Mouse (Mus musculus) erythroid progenitor cell, adult 5-6 weeks (primary cell): ENCODE data around the gene Zc3h12c. TPM values are rescaled to one million over a fixed set of nuclear protein-coding genes. Genes with fewer than 3 reads are reported as not detected.
"Not testable (repeated sequence)": the region's sequence is repeated elsewhere in the genome, so short reads cannot be mapped to it uniquely, and the experiment has no call there.

ENCODE experiments used
- ATAC-seq: replicated peaks from 2 replicates; pipeline ENCODE4 v1.8.0; 2016; ENCODE audit warnings: moderate number of reproducible peaks, mild to moderate bottlenecking, moderate TSS enrichment, inconsistent platforms; ENCODE audit not compliant: poor library complexity, low FRiP score, severe bottlenecking
- total RNA-seq, 2 experiments: library from RNA; stranded (forward) in 1 of 2; stranded (reverse) in 1 of 2; fragments of 150-400 nt in 1 of 2; fragments of 186-747, 209-891 nt in 1 of 2; gene quantifications; 2 replicates each; pipeline versions ENCODE4 v1.2.3 to v1.2.4; 2015 to 2017; ENCODE audit warnings: low replicate concordance in 2 of 2

Zc3h12c gene
- total RNA-seq, 2 experiments from 2014 or later, result 0.84 TPM; not detected in 1

DNA sequence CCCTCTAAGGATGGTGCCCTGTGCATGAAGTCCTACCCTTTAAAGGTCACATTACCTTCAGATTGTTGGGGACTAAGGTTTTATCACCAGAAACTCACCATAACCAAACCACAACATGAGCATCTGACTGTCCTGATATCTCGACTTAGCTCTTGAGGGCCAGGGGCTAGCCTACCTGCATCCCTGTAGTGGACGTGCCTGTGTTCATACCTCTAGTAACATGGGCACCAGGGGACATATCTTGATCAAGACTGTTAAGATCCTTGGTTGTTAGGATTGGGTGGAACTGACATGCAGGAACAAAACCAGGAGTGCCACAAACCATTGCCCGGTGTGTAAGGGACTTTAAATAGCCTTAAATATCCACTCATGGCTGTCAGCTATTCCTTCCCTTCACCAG lies 61.2 kb downstream of the Zc3h12c start:
- no peak for ATAC-seq

DNA sequence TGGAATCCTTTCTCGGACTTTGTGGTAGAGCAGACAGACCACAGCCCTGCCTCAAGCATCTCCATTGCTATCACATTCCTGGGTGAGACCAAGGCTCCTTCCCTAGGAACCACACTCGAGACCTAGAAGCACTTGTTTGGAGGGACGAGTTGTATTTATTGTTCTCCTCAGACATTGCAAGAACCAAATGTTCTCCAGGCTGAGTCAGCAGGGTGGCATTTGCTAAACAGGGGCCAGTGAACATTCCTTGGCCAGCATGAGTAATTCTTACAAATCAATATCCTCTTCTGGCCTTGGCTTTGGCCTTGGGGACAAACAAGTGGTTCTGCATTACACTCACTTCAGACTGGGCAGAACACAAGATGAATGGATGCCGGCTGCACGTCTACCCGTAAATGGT lies 62.9 kb downstream of the Zc3h12c start:
- ATAC-seq, result no peak

DNA sequence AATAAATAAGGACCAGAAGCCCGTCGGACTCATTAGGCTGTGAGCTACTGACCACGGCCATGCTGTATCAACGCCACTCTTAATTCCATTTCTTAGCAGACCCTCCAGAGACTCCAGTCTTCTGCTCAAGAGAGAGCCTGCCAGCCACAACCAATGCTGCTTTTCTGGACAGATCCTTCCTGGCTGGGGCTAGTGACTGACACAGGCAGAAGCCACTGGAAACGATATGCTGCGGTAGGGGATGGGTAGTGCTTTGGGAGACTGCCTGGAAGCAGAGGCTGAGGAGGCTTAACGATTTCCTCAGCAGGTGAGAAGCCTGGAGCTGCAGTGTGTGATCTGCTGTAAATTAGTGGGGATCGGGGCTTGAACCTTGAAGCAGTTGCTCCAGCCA lies 64.2 kb downstream of the Zc3h12c start:
- ATAC-seq, result no peak

DNA sequence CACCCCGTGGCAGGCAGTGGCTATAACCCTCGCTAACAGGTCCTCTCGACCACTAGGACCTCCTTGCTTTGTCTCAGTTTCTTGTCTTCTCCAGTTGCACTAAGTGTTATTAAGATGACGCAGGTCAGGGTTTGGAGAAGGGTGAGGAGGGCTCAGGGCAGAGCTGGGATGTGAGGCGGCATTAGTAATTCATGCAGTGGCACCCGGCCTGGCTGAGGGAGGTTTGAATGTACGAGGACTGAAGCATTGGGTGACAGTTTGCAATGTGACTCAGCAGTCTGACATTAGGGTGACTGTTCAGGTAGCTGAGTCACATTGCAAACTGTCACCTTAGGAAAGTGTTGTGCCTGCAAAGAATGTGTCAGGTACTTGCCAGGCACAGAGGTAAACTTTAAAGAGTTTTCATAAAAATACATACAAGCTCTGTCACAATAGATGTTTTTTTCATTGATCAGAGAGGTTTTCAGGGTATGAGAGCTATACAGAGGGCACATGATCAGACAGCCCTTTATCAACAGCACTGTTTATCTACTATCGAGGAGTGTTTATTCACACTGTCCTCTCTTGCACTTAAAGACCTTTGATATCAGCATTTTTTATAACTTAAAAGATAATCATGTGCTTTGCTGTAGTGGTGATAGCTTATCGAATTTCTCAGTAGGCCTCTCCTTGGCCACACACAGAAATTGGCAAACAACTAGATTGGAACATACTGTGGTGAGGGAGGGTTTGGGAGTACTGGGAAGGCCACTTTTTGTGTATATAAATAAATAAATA lies 64.7 kb downstream of the Zc3h12c start:
- ATAC-seq, result peak; percentile 40; the same call in 1 of the 2 replicates

DNA sequence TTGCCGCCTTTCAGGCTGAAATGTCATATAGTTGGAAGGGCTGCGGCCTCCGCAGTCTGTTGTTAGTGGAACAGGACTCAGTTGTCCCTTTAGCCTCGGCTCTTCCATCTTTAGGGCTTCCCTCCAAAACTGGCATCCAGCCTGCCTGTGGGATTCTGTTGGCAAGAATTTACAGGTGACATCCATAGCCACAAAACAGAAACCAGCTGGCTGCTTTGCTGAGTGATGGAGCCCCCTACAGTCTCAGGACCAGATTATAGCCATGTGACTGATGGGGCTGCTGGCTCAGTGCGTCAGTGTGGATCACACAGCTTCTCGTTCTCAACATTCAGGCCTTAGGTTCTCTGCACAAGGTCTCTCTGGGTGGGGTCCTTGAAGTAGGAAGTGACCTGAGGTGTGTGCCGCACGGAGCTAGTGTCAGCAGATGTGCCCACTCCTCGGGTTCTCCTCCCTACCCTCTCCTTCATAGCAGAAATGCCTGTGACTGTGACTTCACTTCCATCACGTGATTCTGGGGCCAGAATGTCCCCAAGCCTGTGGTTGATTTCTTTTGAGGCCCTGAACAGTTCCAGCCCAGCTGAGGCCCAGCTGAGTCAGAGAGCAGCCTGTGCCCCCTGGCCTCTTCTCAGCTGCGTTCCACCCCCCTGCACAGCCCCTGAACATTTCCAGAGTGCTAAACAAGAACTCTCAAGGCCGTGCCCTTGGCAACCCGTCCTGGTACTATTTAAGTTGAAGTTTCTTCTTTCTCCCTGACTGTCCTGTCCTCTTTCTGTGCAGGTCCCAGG lies 66.1 kb downstream of the Zc3h12c start:
- ATAC-seq, result no peak

DNA sequence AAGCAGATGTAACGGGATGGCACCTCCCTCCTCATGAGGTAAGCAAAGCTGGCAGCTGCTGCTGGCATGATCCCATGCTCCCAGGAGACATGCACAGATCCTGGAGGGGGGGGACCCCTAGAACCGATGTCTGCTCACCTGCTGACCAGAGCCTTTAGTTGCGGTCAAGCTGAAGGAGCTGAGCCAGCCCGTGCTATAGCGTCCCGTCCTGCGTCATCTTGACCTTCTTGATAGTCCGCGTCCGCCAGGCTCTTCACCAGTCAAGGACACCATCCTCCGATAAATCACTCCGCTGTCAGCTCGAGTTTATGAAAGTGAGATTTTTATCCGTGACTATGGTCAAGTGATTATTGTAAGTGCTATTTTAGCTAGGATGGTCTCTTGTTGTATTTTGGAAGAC lies 67.9 kb downstream of the Zc3h12c start:
- ATAC-seq, result no peak

DNA sequence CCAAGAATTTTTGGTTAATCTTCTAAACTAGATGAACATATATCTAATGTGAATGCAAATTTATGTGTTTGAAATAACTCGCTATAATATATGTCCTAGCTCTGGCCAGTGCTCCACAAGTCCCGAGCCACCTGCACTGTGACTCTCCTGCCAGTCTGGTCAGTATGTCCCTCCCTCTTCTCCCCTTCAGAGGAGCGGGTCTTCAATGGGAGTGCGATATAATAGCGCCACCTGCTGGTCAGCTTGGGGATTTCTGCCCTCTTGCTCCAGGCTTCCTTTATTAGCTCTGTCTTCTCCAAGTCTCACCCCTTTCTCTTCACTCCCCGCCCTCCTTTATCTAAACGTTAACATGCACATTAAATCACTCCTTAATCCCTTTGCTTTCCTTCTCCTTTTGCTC lies 69.8 kb downstream of the Zc3h12c start:
- peak; percentile 61; the same call in 1 of the 2 replicates for ATAC-seq

DNA sequence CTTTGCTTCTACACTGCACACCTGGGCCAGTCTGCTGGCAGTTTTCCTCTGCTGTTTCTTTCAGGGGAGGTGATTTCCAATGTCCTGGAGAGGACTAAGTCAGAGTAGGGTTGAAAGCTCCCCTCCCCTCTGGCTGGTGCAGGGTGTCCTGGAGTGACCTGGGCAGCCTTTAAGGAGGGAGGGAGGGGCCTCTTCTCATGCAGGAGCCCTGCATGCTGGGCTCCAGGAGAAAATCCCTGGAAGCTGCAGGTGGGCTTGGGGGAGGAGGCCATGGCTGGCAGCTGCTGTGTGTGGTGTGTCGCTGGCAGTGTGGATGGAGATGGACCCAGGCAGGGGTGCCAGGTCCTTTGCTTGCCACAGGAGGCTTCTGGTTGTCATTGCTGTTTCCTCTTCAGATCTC lies 71.0 kb downstream of the Zc3h12c start:
- ATAC-seq, result no peak

DNA sequence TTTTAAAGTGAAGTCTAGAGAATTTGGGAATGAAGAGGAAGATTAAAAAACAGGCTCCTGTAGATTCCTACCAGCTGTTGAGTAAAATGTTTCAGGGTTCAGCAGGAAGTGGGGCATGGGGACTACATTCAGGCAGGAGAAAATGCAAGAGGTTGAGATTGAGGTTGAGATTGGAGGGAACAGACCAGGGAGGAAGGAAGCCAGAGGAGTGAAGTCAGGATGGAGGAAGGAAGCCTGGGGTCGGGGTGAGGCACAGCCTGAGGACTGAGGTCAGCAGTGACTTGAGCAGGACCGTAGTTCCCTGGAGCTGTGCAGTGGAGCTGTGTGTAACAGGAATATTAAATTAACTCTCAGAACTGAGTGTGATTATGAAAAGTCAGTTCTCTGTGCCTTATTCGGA lies 72.7 kb downstream of the Zc3h12c start:
- ATAC-seq, result no peak

DNA sequence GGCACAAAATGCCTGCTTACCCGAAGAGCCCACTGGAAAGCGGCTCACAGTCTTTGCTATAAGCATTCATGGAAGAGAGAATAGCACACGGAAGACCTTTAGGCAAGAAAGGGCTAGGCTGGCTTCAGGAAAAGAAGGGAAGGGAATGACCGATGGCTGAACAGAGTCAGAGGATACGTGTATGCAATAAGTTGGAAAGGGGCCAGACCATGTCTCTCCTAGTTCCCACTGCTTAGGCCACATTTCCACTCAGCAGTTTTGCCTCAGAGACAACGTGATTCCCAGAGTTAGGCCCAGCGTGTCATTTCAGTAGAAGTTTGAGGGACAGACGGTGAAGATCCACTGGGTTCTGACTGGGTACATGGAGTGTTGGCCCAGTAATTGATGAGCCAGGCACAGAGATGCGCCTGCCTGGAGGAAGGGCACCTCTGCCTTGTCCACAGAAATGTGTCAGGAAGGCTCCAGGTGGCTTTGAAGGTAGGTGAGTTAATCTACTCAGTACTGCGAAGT lies 73.8 kb downstream of the Zc3h12c start:
- no peak for ATAC-seq

DNA sequence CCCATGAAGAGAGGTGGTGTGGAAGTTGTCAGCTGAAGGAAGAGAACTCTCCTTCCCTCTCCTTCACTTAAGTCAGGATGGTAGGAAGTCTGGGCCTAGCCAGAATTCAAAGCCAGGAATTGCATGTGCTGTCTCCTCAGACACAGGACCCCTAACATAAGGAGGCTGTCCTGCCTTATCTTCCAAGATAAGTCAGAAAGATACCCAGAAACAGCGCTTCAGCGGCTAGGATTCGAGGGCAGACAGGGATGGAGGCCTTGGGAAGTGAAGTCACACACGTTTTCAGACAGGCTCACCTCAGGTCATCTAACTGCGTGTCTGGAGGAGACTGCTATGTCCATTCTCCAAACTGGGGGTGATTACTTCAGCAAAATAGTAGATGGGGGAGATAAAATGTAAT lies 74.4 kb downstream of the Zc3h12c start:
- no peak for ATAC-seq

DNA sequence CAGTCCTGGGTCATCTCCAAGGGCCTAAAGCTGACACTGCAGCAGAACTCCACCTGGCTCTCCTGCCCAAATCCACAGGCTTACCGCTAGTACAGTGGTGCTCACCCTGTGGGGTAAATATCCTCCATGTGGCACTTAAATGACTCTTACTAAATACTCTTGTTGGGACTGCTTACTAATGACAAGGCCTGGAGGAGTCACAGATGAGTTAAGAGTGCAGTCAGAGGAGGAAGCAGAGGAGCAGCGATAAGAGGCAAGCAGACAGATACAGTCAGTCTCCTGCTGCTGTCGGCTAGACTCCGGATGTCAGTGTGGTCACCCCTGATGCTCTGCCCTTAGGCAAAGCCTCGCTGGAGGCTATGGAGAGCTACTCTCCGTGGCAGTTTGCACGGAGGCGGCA lies 75.3 kb downstream of the Zc3h12c start:
- ATAC-seq, result no peak

DNA sequence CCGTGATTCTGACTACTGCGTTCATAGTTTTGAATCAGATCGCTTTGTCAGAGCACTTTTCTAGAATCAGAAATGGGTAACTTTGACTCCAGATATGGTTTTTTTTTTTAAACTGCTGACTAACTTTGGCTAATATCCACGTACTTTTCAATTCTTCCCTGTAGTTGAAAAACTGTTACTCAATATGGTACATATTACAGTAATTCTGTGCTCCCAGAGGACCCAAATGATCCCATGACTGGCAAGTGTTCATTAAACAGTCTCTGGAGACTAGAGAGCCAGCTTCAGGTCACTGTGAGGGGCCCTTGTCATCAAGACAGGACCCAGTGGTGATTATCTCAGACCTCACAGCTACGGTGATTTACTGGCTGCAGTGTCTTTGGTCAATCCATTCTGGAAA lies 76.1 kb downstream of the Zc3h12c start:
- ATAC-seq, result no peak

DNA sequence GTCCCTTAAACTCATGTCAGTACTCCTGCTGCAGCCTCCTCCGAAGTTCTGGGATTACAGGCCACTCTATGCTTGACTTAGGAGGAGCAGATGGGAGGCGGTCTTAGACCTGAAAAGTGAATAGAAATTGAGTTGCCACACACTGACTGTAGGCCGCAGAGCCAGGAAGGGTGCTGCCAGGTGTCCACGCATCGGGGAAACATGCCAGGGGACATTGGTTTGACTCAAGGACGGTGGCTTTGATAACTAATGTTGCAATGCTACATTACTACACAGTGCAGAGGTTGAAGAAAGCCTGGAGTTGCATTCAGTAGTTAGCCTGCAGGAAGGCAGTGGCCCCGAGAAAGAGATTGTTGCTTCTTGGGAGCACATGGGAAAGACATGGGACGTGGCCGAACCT lies 76.6 kb downstream of the Zc3h12c start:
- no peak for ATAC-seq

DNA sequence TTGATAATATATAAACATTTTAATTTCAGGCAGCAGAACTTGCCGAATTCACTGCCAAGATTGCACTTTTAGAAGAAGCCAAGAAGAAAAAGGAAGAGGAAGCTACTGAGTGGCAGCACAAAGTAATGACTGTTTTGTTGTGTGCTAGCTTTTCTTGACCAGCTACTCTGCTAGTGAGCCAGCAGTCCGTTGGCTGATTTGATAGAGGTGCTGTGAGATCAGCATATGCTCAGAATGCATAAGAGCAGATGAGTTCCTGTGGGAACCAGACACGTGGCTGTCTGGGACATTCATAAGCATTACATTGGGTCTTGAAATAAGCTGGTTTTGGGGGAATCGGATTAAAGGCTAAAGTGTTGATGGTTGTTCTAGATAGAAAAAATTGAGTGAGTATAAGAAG lies 86.0 kb downstream of the Zc3h12c start:
- ATAC-seq, result no peak

DNA sequence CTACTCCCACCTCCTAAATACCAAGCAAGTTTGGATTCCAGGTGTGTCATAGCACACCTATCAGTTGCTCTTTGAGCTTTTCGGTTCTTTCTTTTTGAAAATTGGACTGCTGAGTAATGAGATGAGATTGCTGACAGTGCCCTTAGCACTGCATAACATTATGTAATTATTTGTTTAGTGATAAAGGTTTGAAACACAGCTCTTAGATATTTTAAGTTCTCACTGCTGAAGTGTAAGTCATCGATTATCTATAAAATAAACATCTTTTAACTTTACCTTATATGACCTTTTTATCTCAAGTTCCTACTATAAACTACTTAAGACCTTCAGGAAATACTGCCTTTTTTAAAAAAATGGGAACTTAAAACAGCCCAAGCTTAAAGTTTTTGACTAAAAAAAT lies 86.4 kb downstream of the Zc3h12c start:
- ATAC-seq, result no peak

DNA sequence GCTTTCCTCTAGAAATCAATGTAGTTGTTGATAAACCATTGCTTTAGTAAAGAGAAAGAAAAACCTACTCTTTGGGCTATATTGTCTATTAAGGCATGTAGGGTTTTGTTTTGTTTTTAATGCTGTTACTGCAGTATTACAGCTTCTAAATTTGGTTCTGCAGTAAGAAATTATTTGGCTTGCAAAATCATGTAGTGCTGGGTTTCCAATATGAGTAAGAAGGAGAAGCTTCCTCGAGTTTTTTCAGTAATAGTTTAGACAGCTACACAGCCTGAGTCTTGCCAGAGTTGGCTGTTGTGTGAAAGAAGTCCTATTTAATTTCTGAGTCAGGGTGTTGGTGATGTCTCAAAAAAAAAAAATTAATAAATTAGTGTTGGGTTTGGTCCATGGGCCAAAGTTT lies 90.7 kb downstream of the Zc3h12c start:
- ATAC-seq, result no peak

DNA sequence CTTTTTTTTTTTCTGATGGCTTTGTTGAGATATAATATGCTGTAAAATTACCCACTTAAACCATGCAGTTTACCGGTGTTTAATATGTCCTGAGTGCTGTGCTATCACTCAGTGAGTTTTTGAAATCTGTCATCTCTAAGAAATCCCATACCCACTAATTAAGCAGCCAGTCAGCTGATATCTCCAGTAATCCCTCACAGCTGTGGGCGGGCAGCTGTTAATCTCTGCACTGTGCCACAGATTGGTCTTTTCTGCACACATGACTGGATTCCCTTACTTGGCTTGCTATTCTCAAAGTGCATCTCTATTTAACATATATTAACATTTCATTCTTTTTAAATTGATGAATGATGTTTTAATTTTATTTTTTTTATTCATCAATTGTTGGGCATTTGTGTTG lies 92.3 kb downstream of the Zc3h12c start:
- no peak for ATAC-seq

DNA sequence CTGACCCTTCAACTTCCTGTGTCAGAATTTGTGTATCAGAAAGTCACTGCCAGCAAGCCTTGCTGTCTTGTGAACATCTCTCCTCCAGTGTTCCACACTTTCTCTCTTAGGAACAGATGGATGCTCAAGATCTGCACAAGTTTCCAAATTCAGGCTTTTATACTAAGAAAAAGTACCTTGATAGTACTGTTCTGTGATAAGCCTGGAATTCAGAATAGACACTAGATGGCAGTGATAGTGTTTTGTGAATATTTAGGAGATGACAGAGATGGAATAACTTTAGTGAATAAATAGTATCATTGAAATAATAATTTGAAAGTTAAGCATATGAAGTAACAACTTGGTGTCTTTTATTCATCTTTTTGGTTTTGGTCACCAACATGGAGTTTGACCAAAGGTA lies 96.2 kb downstream of the Zc3h12c start:
- ATAC-seq, result no peak

DNA sequence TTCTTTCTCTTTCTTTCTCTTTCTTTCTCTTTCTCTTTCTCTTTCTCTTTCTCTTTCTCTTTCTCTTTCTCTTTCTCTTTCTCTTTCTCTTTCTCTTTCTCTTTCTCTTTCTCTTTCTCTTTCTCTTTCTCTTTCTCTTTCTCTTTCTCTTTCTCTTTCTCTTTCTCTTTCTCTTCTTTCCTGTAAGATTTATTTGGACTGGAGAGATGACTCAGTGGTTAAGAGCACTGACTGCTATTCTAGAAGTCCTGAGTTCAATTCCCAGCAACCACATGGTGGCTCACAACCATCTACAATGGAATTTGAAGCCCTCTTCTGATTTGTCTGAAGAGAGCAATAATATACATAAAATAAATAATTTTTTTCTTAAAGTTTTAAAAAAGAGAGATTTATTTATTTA lies 97.0 kb downstream of the Zc3h12c start:
- not testable (repeated sequence) for ATAC-seq

DNA sequence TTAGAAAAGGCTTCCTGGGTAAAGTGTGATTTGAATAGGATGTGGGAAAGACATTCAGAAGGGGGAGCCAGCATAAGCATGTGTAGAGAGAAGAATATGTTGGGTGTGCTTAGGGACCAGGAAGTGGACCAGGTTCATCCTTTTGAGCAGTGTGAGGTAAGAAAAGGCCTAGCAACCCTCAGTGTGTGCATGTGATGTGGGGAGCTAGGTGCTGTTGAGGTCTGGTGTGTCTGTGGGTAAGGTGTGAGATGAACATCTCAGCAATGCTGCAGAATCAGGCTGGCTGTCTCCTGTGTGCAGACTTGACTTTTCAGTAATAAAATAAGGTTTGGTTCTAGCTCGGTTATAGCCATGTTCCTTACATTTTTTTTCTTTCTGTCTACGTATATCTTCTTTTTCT lies 98.3 kb downstream of the Zc3h12c start:
- ATAC-seq, result no peak
